Mouse (Mus musculus): ENCODE data around the gene Nat8f1. TPM values are rescaled to one million over a fixed set of nuclear protein-coding genes. Genes with fewer than 3 reads are reported as not detected.
"Not testable (repeated sequence)": the region's sequence is repeated elsewhere in the genome, so short reads cannot be mapped to it uniquely, and the experiment has no call there.

Gene Nat8f1
- polyA plus RNA-seq, 1 experiment from 2014 or later: 8.5 TPM

DNA sequence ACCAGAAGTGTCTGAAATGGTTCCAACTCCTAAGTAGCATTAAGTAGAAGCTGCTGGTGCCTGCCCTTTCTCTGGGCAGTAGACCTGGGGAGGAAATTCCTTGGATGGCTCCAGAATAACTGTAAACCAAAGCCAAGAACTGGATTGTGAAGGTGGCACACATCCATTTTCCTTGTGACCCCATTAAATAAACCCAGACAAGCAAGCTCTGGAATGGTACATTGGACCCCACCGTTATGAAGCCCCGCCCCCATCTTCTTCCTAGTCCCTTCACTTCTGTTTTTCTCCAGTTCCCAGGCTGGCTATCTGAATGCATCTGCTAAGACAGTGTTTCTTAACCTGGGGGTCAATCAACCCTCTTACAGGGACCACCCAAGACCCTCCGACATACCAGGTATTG is 3.9 kb downstream of the Nat8f1 start, which contains the start of gene Tprkb:
Gene Tprkb (plus strand): TSS at position 279 of the 400 bp plus-strand sequence.
- WGBS: 84% methylated on average over 3 of the region's 3 CpGs

DNA sequence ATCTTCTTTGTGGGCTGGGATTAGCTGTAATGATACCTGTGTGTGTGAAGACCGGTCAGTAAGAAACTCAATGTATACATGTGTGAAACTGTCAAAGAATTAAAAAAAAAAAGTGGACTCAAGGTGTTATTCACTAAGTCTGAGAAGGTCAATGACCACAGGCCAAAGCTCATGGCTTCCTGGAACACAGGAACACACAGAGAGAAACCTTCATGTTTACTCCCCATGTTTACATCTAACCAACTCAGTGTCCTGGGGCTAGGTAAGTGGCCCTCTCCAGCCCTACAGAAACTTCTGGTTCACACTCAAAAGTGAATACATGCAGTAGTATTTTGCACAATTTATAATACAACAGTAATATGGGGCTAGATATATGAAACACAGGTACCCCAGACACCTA is 5.8 kb downstream of the Nat8f1 start:
- Histone ChIP-seq H3K4me2 (replicated peaks; ENCODE audit: low read depth, low read length) (no peak overlapping the region), H3K9me3 (ENCODE audit: control insufficient read depth, low read length) (no peaks in the 10 kb centered on the region), H3K27me3 (ENCODE audit: control insufficient read depth, insufficient read depth, low read length) (no peaks in the 10 kb centered on the region), H3K36me3 (ENCODE audit: control insufficient read depth, insufficient read depth, low read length) (no peaks in the 10 kb centered on the region), H3K4me1 (ENCODE audit: control insufficient read depth, insufficient read depth, low read length) (0 out of 2 replicates have a peak, but pooled peaks cover 3% of the 10 kb centered on the region), H3K4me3 (ENCODE audit: low read length) (no peak overlapping the region), H3K27ac (ENCODE audit: low read depth, low read length) (no peak overlapping the region), H3K9ac (ENCODE audit: low read depth, low read length) (no peak overlapping the region)
- ATAC-seq (ENCODE audit: low FRiP score, low TSS enrichment): no peak
- 84% methylated on average over 1 of the region's 1 CpGs for WGBS

More for the DNA sequence above, 3.9 kb downstream of the Nat8f1 start, which contains the start of gene Tprkb:
- H3K27ac ChIP-seq (ENCODE audit: low read depth, low read length): no peak within 1 kb of the TSS
- ATAC-seq (ENCODE audit: low FRiP score, low TSS enrichment): no peak
- H3K4me3 ChIP-seq (ENCODE audit: low read length): no peak within 1 kb of the TSS
- H3K9me3 ChIP-seq (ENCODE audit: control insufficient read depth, low read length): no peaks in the 10 kb centered on the region
- H3K27me3 ChIP-seq (ENCODE audit: control insufficient read depth, insufficient read depth, low read length): no peaks in the 10 kb centered on the region
- H3K36me3 ChIP-seq (ENCODE audit: control insufficient read depth, insufficient read depth, low read length): no peaks in the 10 kb centered on the region
- no peak within 1 kb of the TSS for H3K9ac ChIP-seq (ENCODE audit: low read depth, low read length)
- H3K4me2 ChIP-seq (replicated peaks; ENCODE audit: low read depth, low read length): no peak within 1 kb of the TSS
- H3K4me1 ChIP-seq (ENCODE audit: control insufficient read depth, insufficient read depth, low read length): 0 out of 2 replicates have a peak, but pooled peaks cover 7% of the 10 kb centered on the region

DNA sequence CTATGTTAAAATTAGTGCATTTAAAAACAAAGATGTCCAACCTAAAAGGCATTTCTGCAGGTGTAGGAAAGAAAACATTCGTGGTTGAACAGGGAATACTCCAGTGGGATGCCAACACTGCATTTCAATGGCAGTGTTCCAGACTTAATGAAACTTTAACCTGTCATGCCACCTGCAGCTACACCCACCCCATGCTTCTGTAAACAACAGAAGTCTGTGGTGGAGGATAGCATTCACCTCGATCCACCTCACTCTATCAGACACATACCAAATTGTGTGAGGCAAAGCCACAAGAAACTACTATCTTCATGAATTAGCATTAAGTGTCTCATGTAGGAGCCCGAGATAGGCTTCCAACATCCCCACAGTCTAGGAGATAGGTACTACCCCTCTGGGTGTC is 7.1 kb downstream of the Nat8f1 start:
- Histone ChIP-seq H3K4me1 (ENCODE audit: control insufficient read depth, insufficient read depth, low read length) (no peaks in the 10 kb centered on the region), H3K27ac (ENCODE audit: low read depth, low read length) (no peak overlapping the region), H3K36me3 (ENCODE audit: control insufficient read depth, insufficient read depth, low read length) (no peaks in the 10 kb centered on the region), H3K4me2 (replicated peaks; ENCODE audit: low read depth, low read length) (no peak overlapping the region), H3K9me3 (ENCODE audit: control insufficient read depth, low read length) (no peaks in the 10 kb centered on the region), H3K9ac (ENCODE audit: low read depth, low read length) (no peak overlapping the region), H3K4me3 (ENCODE audit: low read length) (no peak overlapping the region), H3K27me3 (ENCODE audit: control insufficient read depth, insufficient read depth, low read length) (no peaks in the 10 kb centered on the region)
- 72% methylated on average over 3 of the region's 3 CpGs for WGBS
- ATAC-seq (ENCODE audit: low FRiP score, low TSS enrichment): no peak

DNA sequence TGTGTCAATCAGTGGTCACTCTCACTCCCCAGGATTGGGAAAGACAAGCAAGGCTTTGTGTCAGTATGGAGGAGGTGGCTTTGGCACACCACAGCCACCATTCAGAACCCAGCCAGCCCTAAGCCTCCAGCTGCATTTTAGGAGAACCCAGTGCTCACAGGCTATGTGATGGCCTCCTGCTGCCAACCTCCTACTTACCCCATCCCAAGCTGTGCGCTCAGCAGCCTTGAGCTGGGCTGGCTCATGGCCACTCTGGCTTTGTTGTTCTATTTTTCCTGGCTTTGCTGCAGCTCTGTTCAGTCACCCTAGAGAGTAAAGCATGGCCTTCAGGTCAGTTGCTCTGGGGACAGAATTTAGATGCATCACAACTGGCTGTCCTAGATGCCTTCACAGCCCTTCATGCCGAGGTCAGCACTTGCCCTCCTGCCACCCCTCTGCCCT is 8.6 kb downstream of the Nat8f1 start:
- not testable (repeated sequence) for H3K9me3 ChIP-seq (ENCODE audit: control insufficient read depth, low read length); ATAC-seq (ENCODE audit: low FRiP score, low TSS enrichment); H3K27me3 ChIP-seq (ENCODE audit: control insufficient read depth, insufficient read depth, low read length); H3K36me3 ChIP-seq (ENCODE audit: control insufficient read depth, insufficient read depth, low read length); H3K27ac ChIP-seq (ENCODE audit: low read depth, low read length); H3K4me3 ChIP-seq (ENCODE audit: low read length); H3K4me2 ChIP-seq (replicated peaks; ENCODE audit: low read depth, low read length); H3K4me1 ChIP-seq (ENCODE audit: control insufficient read depth, insufficient read depth, low read length); H3K9ac ChIP-seq (ENCODE audit: low read depth, low read length)
- 64% methylated on average over 2 of the region's 2 CpGs for WGBS

DNA sequence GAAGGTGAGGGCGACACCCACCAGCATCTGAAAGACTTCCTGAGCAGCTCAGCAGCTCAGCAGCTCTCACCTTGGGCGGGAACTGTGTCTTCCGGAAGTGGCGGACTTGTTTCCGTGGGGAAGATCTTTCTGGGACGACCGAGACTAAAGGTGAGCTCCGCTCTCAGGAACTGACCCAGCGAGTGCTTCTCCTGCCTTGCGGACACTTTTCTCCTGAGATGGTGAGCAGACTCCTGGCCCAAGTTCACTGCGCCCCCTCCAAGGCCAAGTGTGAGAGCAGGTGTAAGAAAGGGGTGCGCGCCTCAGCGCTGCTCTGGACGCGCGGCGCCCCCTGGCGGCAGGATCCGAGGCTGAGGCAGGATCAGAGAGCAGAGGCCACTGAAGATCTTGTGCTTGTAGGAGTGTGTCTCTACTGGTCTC is 10.8 kb downstream of the Nat8f1 start, which contains the start of gene Nat8f4:
Gene Nat8f4 (minus strand): TSS at position 243 of the 420 bp plus-strand sequence.
- not testable (repeated sequence) for H3K27ac ChIP-seq (ENCODE audit: low read depth, low read length); H3K4me1 ChIP-seq (ENCODE audit: control insufficient read depth, insufficient read depth, low read length); H3K27me3 ChIP-seq (ENCODE audit: control insufficient read depth, insufficient read depth, low read length); H3K9me3 ChIP-seq (ENCODE audit: control insufficient read depth, low read length); H3K9ac ChIP-seq (ENCODE audit: low read depth, low read length); H3K36me3 ChIP-seq (ENCODE audit: control insufficient read depth, insufficient read depth, low read length)
- WGBS: 16% methylated on average over 20 of the region's 20 CpGs
- Histone ChIP-seq H3K4me3 (ENCODE audit: low read length) (peak within 1 kb of the TSS; percentile 17), H3K4me2 (replicated peaks; ENCODE audit: low read depth, low read length) (peak within 1 kb of the TSS; percentile 8; the same call in 1 of the 2 replicates)
- ATAC-seq (ENCODE audit: low FRiP score, low TSS enrichment): peak; percentile 86

DNA sequence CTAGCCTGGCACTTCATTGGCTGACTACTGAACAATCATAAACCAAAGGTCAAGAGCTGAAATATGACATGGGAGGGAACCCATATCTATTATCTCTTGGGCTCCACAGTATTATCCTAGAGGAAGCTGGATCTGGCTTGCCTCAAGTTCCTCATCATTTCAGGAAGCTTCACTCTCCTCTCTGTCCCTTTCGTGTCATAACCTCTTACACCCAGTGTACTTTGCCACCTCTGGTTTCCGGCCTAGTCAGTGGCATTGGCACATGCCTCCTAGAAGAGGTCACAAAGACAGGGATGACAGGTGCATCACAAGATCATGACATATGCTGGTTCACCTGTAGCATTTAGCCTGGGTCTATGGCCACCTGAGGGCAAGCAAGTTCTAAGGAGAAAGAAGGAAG is 13.2 kb downstream of the Nat8f1 start:
- 95% methylated on average over 2 of the region's 2 CpGs for WGBS
- no peak for ATAC-seq (ENCODE audit: low FRiP score, low TSS enrichment)
- H3K27ac ChIP-seq (ENCODE audit: low read depth, low read length): no peak overlapping the region

DNA sequence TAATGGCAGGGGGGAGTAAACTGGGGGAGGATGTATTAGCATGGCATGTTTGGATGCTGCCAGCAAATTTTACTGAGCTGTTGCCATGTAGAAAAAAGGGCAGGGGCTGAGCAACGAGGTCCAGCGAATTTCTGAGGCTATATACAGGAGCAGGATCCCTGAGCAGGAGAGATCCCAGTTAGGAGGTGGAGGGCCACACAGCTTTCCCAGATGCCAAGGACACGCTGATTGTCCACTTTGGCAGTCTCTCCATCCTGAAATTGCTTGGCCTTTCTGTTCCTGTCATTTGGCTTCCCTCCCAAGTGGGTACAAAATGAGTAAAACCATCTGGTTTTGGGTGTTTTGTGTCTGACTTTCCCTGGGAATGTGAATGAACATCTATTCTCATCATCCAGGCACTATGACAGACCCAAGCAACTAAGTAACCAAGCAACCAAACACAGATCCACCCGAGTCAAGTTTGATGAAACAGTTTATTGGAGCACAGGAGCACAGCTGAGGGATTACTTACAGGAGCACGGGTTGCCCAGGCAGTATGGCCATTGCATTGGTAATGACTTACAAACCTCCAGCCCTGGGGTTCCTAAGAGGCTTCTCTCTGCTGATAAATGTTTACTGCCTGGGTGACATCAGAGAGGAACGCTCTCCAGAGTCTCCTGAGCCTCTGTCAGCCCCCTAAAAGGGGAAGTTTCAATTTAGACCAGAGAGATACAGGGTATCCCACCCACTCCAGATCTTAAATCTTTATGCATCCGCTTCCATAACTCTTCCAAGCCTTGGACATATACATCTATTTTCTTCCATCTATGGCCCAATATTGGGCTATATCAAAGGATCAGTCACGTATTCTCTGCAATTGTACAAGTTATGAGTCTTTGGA is 16.7 kb downstream of the Nat8f1 start:
- not testable (repeated sequence) for H3K36me3 ChIP-seq (ENCODE audit: control insufficient read depth, insufficient read depth, low read length); ATAC-seq (ENCODE audit: low FRiP score, low TSS enrichment); H3K4me2 ChIP-seq (replicated peaks; ENCODE audit: low read depth, low read length); H3K4me3 ChIP-seq (ENCODE audit: low read length); H3K9ac ChIP-seq (ENCODE audit: low read depth, low read length); H3K27ac ChIP-seq (ENCODE audit: low read depth, low read length); H3K9me3 ChIP-seq (ENCODE audit: control insufficient read depth, low read length); H3K4me1 ChIP-seq (ENCODE audit: control insufficient read depth, insufficient read depth, low read length); H3K27me3 ChIP-seq (ENCODE audit: control insufficient read depth, insufficient read depth, low read length)
- 75% methylated on average over 7 of the region's 8 CpGs for WGBS

More for the DNA sequence above, 13.2 kb downstream of the Nat8f1 start:
- no peak overlapping the region for H3K4me2 ChIP-seq (replicated peaks; ENCODE audit: low read depth, low read length)
- H3K9ac ChIP-seq (ENCODE audit: low read depth, low read length): no peak overlapping the region
- H3K4me3 ChIP-seq (ENCODE audit: low read length): no peak overlapping the region
- no peaks in the 10 kb centered on the region for H3K4me1 ChIP-seq (ENCODE audit: control insufficient read depth, insufficient read depth, low read length)
- H3K27me3 ChIP-seq (ENCODE audit: control insufficient read depth, insufficient read depth, low read length): no peaks in the 10 kb centered on the region
- H3K9me3 ChIP-seq (ENCODE audit: control insufficient read depth, low read length): no peaks in the 10 kb centered on the region
- H3K36me3 ChIP-seq (ENCODE audit: control insufficient read depth, insufficient read depth, low read length): no peaks in the 10 kb centered on the region

DNA sequence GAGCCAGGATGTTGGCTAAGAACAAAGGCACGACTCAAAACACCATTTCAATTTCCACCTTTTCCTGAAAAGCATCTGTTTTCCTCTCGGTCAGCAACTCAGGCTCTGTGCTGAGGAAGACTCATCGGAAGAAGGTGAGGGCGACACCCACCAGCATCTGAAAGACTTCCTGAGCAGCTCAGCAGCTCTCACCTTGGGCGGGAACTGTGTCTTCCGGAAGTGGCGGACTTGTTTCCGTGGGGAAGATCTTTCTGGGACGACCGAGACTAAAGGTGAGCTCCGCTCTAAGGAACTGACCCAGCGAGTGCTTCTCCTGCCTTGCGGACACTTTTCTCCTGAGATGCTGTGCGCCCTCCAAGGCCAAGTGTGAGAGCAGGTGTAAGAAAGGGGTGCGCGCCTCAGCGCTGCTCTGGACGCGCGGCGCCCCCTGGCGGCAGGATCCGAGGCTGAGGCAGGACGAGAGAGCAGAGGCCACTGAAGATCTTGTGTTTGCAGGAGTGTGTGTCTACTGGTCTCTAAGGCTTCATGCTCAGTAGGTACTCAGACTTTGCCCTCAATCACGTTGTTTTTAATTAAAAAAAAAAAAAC is 20.3 kb downstream of the Nat8f1 start:
- 74% methylated on average over 25 of the region's 25 CpGs for WGBS
- H3K9me3 ChIP-seq (ENCODE audit: control insufficient read depth, low read length): peaks cover 14% of the 10 kb centered on the region
- not testable (repeated sequence) for H3K9ac ChIP-seq (ENCODE audit: low read depth, low read length); H3K4me3 ChIP-seq (ENCODE audit: low read length); H3K4me2 ChIP-seq (replicated peaks; ENCODE audit: low read depth, low read length); H3K27ac ChIP-seq (ENCODE audit: low read depth, low read length); H3K27me3 ChIP-seq (ENCODE audit: control insufficient read depth, insufficient read depth, low read length); H3K4me1 ChIP-seq (ENCODE audit: control insufficient read depth, insufficient read depth, low read length); H3K36me3 ChIP-seq (ENCODE audit: control insufficient read depth, insufficient read depth, low read length); ATAC-seq (ENCODE audit: low FRiP score, low TSS enrichment)

DNA sequence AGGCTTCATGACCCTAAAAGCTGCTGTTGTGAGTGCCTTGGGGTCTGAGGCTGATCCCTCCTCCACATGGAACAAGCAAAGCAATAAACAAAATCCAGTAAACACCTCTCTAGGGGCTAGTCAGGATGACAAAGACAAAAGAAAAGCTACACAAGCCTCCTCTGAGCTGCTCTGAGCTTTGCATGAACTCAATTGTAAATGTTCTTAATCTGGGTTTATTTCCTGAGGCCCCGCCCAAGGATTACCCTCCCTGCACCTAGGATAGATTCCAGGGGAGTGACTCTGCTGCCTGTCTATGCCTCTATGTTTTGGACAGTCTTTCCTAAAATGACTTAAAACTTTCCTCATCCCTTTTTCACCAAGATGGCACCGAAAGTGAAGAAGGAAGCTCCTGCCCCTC is 26.5 kb downstream of the Nat8f1 start:
- Histone ChIP-seq H3K27ac (ENCODE audit: low read depth, low read length) (no peak overlapping the region), H3K4me2 (replicated peaks; ENCODE audit: low read depth, low read length) (no peak overlapping the region), H3K9ac (ENCODE audit: low read depth, low read length) (no peak overlapping the region), H3K36me3 (ENCODE audit: control insufficient read depth, insufficient read depth, low read length) (no peaks in the 10 kb centered on the region), H3K4me3 (ENCODE audit: low read length) (no peak overlapping the region), H3K27me3 (ENCODE audit: control insufficient read depth, insufficient read depth, low read length) (no peaks in the 10 kb centered on the region), H3K4me1 (ENCODE audit: control insufficient read depth, insufficient read depth, low read length) (no peaks in the 10 kb centered on the region), H3K9me3 (ENCODE audit: control insufficient read depth, low read length) (peaks cover 14% of the 10 kb centered on the region)
- 89% methylated on average over 2 of the region's 2 CpGs for WGBS
- no peak for ATAC-seq (ENCODE audit: low FRiP score, low TSS enrichment)
